Mouse (Mus musculus): Measurements from ENCODE around the gene Dppa2.

Dppa2 gene

GRCm38 (mm10) chr16:48344193-48344592 is 40.5 kb downstream of the Dppa2 start:
- DNase-seq (ENCODE audit: low spot score in 2 of 2) = no peak

GRCm38 (mm10) chr16:48347246-48347645 is 43.5 kb downstream of the Dppa2 start:
- no peak for DNase-seq (ENCODE audit: low spot score in 2 of 2)

GRCm38 (mm10) chr16:48355716-48356115 is 52.0 kb downstream of the Dppa2 start:
- DNase-seq (ENCODE audit: low spot score in 2 of 2) = no peak

GRCm38 (mm10) chr16:48356417-48356816 is 52.7 kb downstream of the Dppa2 start:
- DNase-seq (ENCODE audit: low spot score in 2 of 2) = no peak

GRCm38 (mm10) chr16:48360887-48361286 is 57.2 kb downstream of the Dppa2 start:
- DNase-seq (ENCODE audit: low spot score in 2 of 2) = peak; percentile 28 to 32

GRCm38 (mm10) chr16:48366801-48367200 is 63.1 kb downstream of the Dppa2 start:
- DNase-seq (ENCODE audit: low spot score in 2 of 2) = no peak

GRCm38 (mm10) chr16:48368096-48368495 is 64.4 kb downstream of the Dppa2 start:
- DNase-seq (ENCODE audit: low spot score in 2 of 2) = no peak

All from frontal cortex, postnatal 10 days (tissue).